Mouse (Mus musculus): Measurements from ENCODE around the gene Nucks1. TPM values are rescaled to one million over a fixed set of nuclear protein-coding genes. Genes with fewer than 3 reads are reported as not detected.

Nucks1 gene
- 58.6 and 61.2 TPM in 2 replicates for polyA plus RNA-seq (2014; fragmentation: Nextera tagmentation; extraction: Ambion mirVana)

- Histone ChIP-seq H3K4me2 (replicated peaks; ENCODE audit: low read depth, low read length) (peak within 1 kb of the TSS; percentile 72), H3K9ac (replicated peaks; ENCODE audit: low read depth, low read length) (peak within 1 kb of the TSS; percentile 90), H3K4me3 (ENCODE audit: low read depth, low read length) (peak within 1 kb of the TSS; percentile 77), H3K27me3 (ENCODE audit: control insufficient read depth, insufficient read depth, low read length) (no peaks in the 10 kb centered on the region), H3K9me3 (ENCODE audit: control insufficient read depth, low read depth, low read length) (no peaks in the 10 kb centered on the region), H3K27ac (ENCODE audit: low read length) (peak within 1 kb of the TSS; percentile 97), H3K36me3 (ENCODE audit: control insufficient read depth, insufficient read depth, low read length) (no peaks in the 10 kb centered on the region), H3K4me1 (ENCODE audit: control insufficient read depth, insufficient read depth, low read length) (peaks cover 7% of the 10 kb centered on the region; the same call in 1 of the 2 replicates)
- WGBS: under 1% methylated on average over 35 of the region's 35 CpGs
- peak; percentile 99 for ATAC-seq (ENCODE audit: insufficient number of reproducible peaks, insufficient read depth, low FRiP score, low read depth)
Measured at GRCm38 (mm10) chr1:131910001-131910648, at the start of gene Nucks1. Gene Nucks1 (plus strand): TSS chr1:131910534.

DNA sequence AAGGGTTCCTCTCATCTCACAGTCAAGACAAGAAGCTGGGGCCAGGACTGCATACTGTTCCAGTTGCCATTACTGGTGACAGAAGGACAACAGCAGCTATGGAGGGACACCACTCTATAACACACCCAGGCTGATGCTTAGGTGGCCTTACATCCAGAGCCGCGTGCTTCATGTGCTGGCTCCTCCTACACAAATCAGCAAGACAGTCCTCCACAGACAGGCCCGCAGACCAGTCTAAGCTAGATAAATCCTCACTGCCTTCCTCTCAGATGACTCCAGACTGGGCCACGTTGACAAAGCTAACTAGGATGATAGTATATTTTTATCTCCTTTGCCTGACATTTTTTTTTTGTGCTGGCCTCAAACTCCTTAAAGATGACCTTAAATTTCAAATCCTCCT, 48.5 kb upstream of the Nucks1 start:
- Histone ChIP-seq H3K27ac (ENCODE audit: low read length) (no peak overlapping the region), H3K4me2 (replicated peaks; ENCODE audit: low read depth, low read length) (no peak overlapping the region), H3K27me3 (ENCODE audit: control insufficient read depth, insufficient read depth, low read length) (no peaks in the 10 kb centered on the region), H3K9ac (replicated peaks; ENCODE audit: low read depth, low read length) (no peak overlapping the region), H3K4me1 (ENCODE audit: control insufficient read depth, insufficient read depth, low read length) (no peaks in the 10 kb centered on the region), H3K36me3 (ENCODE audit: control insufficient read depth, insufficient read depth, low read length) (no peaks in the 10 kb centered on the region), H3K9me3 (ENCODE audit: control insufficient read depth, low read depth, low read length) (no peaks in the 10 kb centered on the region), H3K4me3 (ENCODE audit: low read depth, low read length) (no peak overlapping the region)
- WGBS: 84% methylated on average over 4 of the region's 4 CpGs
- ATAC-seq (ENCODE audit: insufficient number of reproducible peaks, insufficient read depth, low FRiP score, low read depth): no peak

DNA sequence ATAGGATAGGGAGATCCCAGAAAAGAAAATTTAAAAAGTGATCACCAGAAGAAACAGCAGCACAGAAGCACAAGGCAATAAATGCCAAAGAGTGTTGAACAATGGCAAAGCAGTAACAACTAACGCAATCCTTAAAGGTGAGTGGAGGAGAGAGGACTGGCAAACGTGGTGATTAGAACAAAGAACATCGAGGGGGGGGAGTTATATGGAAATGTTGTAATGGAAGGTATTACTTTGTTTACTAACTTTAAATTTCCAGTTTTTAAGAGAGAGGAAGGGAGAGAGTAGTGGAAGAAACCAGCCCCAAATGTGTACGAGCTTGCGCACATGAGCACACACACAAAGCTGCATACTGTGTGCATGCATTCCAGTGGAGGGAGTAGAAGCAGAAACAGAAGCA, 44.7 kb upstream of the Nucks1 start:
- no peaks in the 10 kb centered on the region for H3K4me1 ChIP-seq (ENCODE audit: control insufficient read depth, insufficient read depth, low read length)

DNA sequence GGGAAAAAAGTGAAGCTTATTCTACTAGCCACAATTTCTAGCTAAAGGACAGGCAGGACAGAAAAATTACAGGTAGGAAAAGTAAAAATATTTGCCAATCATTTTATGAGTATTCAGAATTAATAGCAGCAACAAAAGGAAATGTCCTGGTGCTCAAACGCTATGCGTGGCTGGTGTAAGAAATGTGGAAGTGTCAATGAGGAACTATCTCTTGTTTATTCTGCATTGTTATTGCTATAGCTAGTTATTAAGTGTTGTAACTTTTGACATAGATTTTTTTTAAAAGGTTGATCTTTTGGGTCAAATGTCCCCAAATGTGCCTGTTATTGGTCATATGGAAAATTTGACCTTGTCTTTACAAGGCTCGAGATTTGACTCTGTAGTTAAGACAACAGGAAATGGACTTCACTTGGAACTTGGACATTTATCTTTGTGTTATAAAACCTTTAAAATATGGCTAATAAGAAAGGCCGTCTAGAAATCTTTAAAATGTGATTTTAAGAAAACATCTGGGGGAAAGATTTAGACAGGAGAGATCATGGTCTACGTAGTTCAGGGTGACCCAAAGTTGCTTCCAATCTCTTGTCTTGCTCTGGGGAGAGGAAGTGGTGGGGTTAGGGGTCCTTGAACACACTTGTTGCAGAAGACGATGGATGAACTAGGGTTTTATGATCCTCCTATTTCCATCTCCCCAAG, 43.9 kb upstream of the Nucks1 start:
- ATAC-seq (ENCODE audit: insufficient number of reproducible peaks, insufficient read depth, low FRiP score, low read depth): no peak
- Histone ChIP-seq H3K27ac (ENCODE audit: low read length) (no peak overlapping the region), H3K4me1 (ENCODE audit: control insufficient read depth, insufficient read depth, low read length) (no peaks in the 10 kb centered on the region), H3K27me3 (ENCODE audit: control insufficient read depth, insufficient read depth, low read length) (no peaks in the 10 kb centered on the region), H3K4me2 (replicated peaks; ENCODE audit: low read depth, low read length) (no peak overlapping the region), H3K9ac (replicated peaks; ENCODE audit: low read depth, low read length) (no peak overlapping the region), H3K4me3 (ENCODE audit: low read depth, low read length) (no peak overlapping the region), H3K9me3 (ENCODE audit: control insufficient read depth, low read depth, low read length) (no peaks in the 10 kb centered on the region), H3K36me3 (ENCODE audit: control insufficient read depth, insufficient read depth, low read length) (no peaks in the 10 kb centered on the region)
- 76% methylated on average over 6 of the region's 6 CpGs for WGBS

More for the DNA sequence above, 44.7 kb upstream of the Nucks1 start:
- Histone ChIP-seq H3K27me3 (ENCODE audit: control insufficient read depth, insufficient read depth, low read length) (no peaks in the 10 kb centered on the region), H3K9ac (replicated peaks; ENCODE audit: low read depth, low read length) (no peak overlapping the region), H3K4me3 (ENCODE audit: low read depth, low read length) (no peak overlapping the region), H3K4me2 (replicated peaks; ENCODE audit: low read depth, low read length) (no peak overlapping the region), H3K36me3 (ENCODE audit: control insufficient read depth, insufficient read depth, low read length) (no peaks in the 10 kb centered on the region), H3K9me3 (ENCODE audit: control insufficient read depth, low read depth, low read length) (no peaks in the 10 kb centered on the region), H3K27ac (ENCODE audit: low read length) (no peak overlapping the region)
- no peak for ATAC-seq (ENCODE audit: insufficient number of reproducible peaks, insufficient read depth, low FRiP score, low read depth)
- 75% methylated on average over 5 of the region's 5 CpGs for WGBS

GRCm38 (mm10) chr1:131867093-131867945, 43.0 kb upstream of the Nucks1 start, which contains the start of gene Rab29:
Gene Rab29 (plus strand): TSS chr1:131867224.
- no peaks in the 10 kb centered on the region for H3K27me3 ChIP-seq (ENCODE audit: control insufficient read depth, insufficient read depth, low read length)
- peak within 1 kb of the TSS; percentile 52 for H3K4me3 ChIP-seq (ENCODE audit: low read depth, low read length)
- peak within 1 kb of the TSS; percentile 69 for H3K4me2 ChIP-seq (replicated peaks; ENCODE audit: low read depth, low read length)
- no peaks in the 10 kb centered on the region for H3K9me3 ChIP-seq (ENCODE audit: control insufficient read depth, low read depth, low read length)
- no peak within 1 kb of the TSS for H3K27ac ChIP-seq (ENCODE audit: low read length)
- WGBS: under 1% methylated on average over 46 of the region's 46 CpGs
- H3K36me3 ChIP-seq (ENCODE audit: control insufficient read depth, insufficient read depth, low read length): no peaks in the 10 kb centered on the region
- H3K9ac ChIP-seq (replicated peaks; ENCODE audit: low read depth, low read length): peak within 1 kb of the TSS; percentile 41
- no peaks in the 10 kb centered on the region for H3K4me1 ChIP-seq (ENCODE audit: control insufficient read depth, insufficient read depth, low read length)
- peak; percentile 93 for ATAC-seq (ENCODE audit: insufficient number of reproducible peaks, insufficient read depth, low FRiP score, low read depth)

DNA sequence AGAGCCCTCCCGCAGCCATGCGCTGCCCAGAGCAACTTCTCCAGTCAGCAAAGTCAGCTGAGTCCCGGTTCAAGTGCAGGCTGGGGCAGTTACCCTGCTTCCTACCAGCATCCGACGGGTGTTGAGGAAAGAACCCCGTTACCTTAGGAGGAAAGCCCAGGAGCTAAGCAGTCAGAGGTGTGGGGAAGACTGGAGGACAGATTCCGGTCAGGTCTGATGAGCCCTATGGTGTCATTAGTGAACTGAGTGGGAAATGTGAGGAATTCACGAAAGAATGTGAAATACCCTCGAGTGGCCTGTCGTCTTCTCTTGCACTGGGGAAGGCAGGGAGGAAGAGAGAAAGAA, 42.4 kb upstream of the Nucks1 start:
- WGBS: 19% methylated on average over 10 of the region's 10 CpGs
- H3K4me3 ChIP-seq (ENCODE audit: low read depth, low read length): peak overlapping the region; percentile 52
- peak overlapping the region; percentile 69 for H3K4me2 ChIP-seq (replicated peaks; ENCODE audit: low read depth, low read length)
- H3K27me3 ChIP-seq (ENCODE audit: control insufficient read depth, insufficient read depth, low read length): no peaks in the 10 kb centered on the region
- H3K36me3 ChIP-seq (ENCODE audit: control insufficient read depth, insufficient read depth, low read length): no peaks in the 10 kb centered on the region
- no peaks in the 10 kb centered on the region for H3K4me1 ChIP-seq (ENCODE audit: control insufficient read depth, insufficient read depth, low read length)
- no peaks in the 10 kb centered on the region for H3K9me3 ChIP-seq (ENCODE audit: control insufficient read depth, low read depth, low read length)
- peak overlapping the region; percentile 34; the same call in 1 of the 2 replicates for H3K9ac ChIP-seq (replicated peaks; ENCODE audit: low read depth, low read length)
- no peak overlapping the region for H3K27ac ChIP-seq (ENCODE audit: low read length)
- ATAC-seq (ENCODE audit: insufficient number of reproducible peaks, insufficient read depth, low FRiP score, low read depth): no peak

GRCm38 (mm10) chr1:131869561-131869960, 40.8 kb upstream of the Nucks1 start:
- Histone ChIP-seq H3K4me1 (ENCODE audit: control insufficient read depth, insufficient read depth, low read length) (no peaks in the 10 kb centered on the region), H3K36me3 (ENCODE audit: control insufficient read depth, insufficient read depth, low read length) (no peaks in the 10 kb centered on the region), H3K27me3 (ENCODE audit: control insufficient read depth, insufficient read depth, low read length) (no peaks in the 10 kb centered on the region), H3K9ac (replicated peaks; ENCODE audit: low read depth, low read length) (no peak overlapping the region), H3K27ac (ENCODE audit: low read length) (no peak overlapping the region), H3K4me3 (ENCODE audit: low read depth, low read length) (no peak overlapping the region), H3K4me2 (replicated peaks; ENCODE audit: low read depth, low read length) (no peak overlapping the region), H3K9me3 (ENCODE audit: control insufficient read depth, low read depth, low read length) (no peaks in the 10 kb centered on the region)
- WGBS: 87% methylated on average over 2 of the region's 2 CpGs
- ATAC-seq (ENCODE audit: insufficient number of reproducible peaks, insufficient read depth, low FRiP score, low read depth): no peak

- H3K27ac ChIP-seq (ENCODE audit: low read length): no peak overlapping the region
- H3K27me3 ChIP-seq (ENCODE audit: control insufficient read depth, insufficient read depth, low read length): no peaks in the 10 kb centered on the region
- H3K9me3 ChIP-seq (ENCODE audit: control insufficient read depth, low read depth, low read length): no peaks in the 10 kb centered on the region
Measured at GRCm38 (mm10) chr1:131872856-131873255, 37.5 kb upstream of the Nucks1 start.

More at GRCm38 (mm10) chr1:131872856-131873255, 37.5 kb upstream of the Nucks1 start:
- no peaks in the 10 kb centered on the region for H3K4me1 ChIP-seq (ENCODE audit: control insufficient read depth, insufficient read depth, low read length)
- H3K9ac ChIP-seq (replicated peaks; ENCODE audit: low read depth, low read length): no peak overlapping the region
- WGBS: 66% methylated on average over 1 of the region's 1 CpGs
- H3K4me3 ChIP-seq (ENCODE audit: low read depth, low read length): no peak overlapping the region
- H3K4me2 ChIP-seq (replicated peaks; ENCODE audit: low read depth, low read length): no peak overlapping the region
- no peak for ATAC-seq (ENCODE audit: insufficient number of reproducible peaks, insufficient read depth, low FRiP score, low read depth)
- H3K36me3 ChIP-seq (ENCODE audit: control insufficient read depth, insufficient read depth, low read length): no peaks in the 10 kb centered on the region

Data from stomach, embryonic 14.5 days (tissue).